Mouse (Mus musculus) midbrain, embryonic 12.5 days (tissue): ENCODE measurements at regions not wholly inside any gene's neighbourhood (a gene's known extent, or its start where the extent isn't known, plus 50 kb on each side); places are given as distances from the start of the nearest gene placed in this dataset.

Experiments used
- ATAC-seq: fragments of 200-750 bp; cut with Nextera tagmentation; 2 replicates; pipeline ENCODE4 v1.8.0; 2017; ENCODE audit warnings: low read depth, moderate TSS enrichment, moderate library complexity; ENCODE audit not compliant: low FRiP score
- H3K27ac ChIP-seq: fragments of 300-500 bp; sonication (generic); replicated peaks from 2 replicates; pipeline ENCODE4 v1.5.1; 2016; ENCODE audit warnings: mild to moderate bottlenecking
- H3K27me3 ChIP-seq: fragments of 300-500 bp; sonication (generic); 2 replicates; pipeline ENCODE4 v1.6.1; 2016; ENCODE audit warnings: mild to moderate bottlenecking
- H3K36me3 ChIP-seq: fragments of 300-500 bp; sonication (generic); 2 replicates; pipeline ENCODE4 v1.6.1; 2016
- H3K4me1 ChIP-seq: fragments of 300-500 bp; sonication (generic); 2 replicates; pipeline ENCODE4 v1.6.1; 2016
- H3K4me2 ChIP-seq: fragments of 300-500 bp; sonication (generic); replicated peaks from 2 replicates; pipeline ENCODE4 v1.6.1; 2016; ENCODE audit warnings: mild to moderate bottlenecking, moderate library complexity
- H3K4me3 ChIP-seq: fragments of 300-500 bp; sonication (generic); 2 replicates; pipeline ENCODE4 v1.5.1; 2016; ENCODE audit warnings: mild to moderate bottlenecking
- H3K9ac ChIP-seq: fragments of 300-500 bp; sonication (generic); replicated peaks from 2 replicates; pipeline ENCODE4 v1.6.1; 2016; ENCODE audit warnings: mild to moderate bottlenecking, moderate library complexity
- H3K9me3 ChIP-seq: fragments of 300-500 bp; sonication (generic); 2 replicates; pipeline ENCODE4 v1.6.1; 2016; ENCODE audit warnings: mild to moderate bottlenecking
- WGBS: fragments of 180-500 bp; shearing (Covaris S2); methylation state at CpG from one replicate; pipeline ENCODE4 v1.1.7; 2016; 5-methylcytosine and 5-hydroxymethylcytosine counted together

DNA sequence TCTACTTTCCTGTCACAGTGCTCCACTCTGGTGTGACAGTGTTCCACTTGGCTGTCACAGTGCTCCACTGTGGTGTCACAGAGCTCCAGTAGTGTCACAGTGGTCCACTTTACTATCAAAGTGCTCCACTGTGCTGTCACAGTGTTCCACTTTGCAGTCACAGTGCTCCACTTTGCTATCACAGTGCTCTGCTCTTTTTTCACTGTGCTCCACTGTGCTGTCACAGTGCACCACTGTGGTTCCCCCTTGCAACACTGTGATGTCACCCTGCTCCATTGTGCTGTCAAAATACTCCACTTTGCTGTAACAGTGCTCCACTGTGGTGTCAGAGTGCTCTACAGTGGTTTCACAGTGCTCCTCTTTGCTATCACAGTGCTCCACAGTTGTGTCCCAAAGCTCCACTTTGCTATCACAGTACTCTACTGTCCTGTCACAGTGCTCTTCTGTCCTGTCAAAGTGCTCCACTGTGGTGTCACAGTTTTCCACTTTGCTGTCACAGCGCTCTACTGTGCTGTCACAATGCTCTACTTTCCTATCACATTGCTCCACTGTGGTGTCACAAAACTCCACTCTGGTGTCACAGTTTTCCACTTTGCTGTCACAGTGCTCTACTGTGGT is 77.8 kb upstream of the Trpm1 start:
- Histone ChIP-seq H3K4me2 (no peak overlapping the region), H3K4me3 (no peak overlapping the region), H3K27me3 (no peaks in the 10 kb centered on the region), H3K9ac (no peak overlapping the region), H3K9me3 (no peaks in the 10 kb centered on the region), H3K27ac (no peak overlapping the region), H3K36me3 (no peaks in the 10 kb centered on the region), H3K4me1 (no peaks in the 10 kb centered on the region)
- WGBS = 94% methylated on average over 1 of the region's 1 CpGs
- no peak for ATAC-seq

DNA sequence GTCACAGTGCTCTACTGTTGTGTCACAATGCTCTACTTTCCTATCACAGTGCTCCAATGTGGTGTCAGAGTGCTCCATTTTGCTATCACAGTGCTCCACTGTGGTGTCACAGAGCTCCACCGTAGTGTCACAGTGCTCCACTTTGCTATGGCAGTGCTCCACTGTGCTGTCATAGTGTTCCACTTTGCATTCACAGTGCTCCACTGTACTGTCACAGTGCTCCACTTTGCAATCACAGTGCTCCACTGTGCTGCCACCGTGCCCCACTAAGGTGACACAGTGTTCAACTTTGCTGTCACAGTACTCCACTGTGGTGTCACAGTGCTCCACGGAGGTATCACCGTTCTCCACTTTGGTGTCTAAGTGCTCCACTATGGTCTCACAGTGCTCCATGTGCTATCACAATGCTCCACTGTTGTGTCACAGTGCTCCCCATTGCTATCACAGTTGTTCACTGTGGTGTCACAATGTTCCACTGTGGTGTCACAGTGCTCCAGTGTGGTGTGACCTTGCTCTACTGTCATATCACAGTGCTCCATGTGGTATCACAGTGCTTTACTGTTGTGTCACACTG is 78.9 kb upstream of the Trpm1 start:
- no peak overlapping the region for H3K4me2 ChIP-seq
- H3K9me3 ChIP-seq = no peaks in the 10 kb centered on the region

DNA sequence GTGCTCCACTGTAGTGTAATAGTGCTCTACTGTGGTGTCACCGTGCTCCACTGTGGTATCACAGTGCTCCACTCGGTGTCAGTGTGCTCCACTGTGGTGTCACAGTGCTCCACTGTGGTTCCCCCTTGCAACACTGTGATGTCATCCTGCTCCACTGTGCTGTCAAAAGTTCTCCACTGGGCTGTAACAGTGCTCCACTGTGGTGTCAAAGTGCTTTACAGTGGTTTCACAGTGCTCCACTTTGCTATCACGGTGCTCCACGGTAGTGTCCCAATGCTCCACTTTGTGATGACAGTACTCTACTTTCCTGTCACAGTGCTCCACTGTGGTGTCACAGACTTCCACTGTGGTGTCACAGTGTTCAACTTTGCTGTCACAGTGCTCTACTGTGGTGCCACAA is 79.4 kb upstream of the Trpm1 start:
- 87% methylated on average over 4 of the region's 4 CpGs for WGBS
- no peaks in the 10 kb centered on the region for H3K4me1 ChIP-seq
- no peaks in the 10 kb centered on the region for H3K36me3 ChIP-seq
- H3K9me3 ChIP-seq = no peaks in the 10 kb centered on the region
- no peak overlapping the region for H3K4me3 ChIP-seq
- H3K9ac ChIP-seq = no peak overlapping the region
- ATAC-seq = no peak
- no peak overlapping the region for H3K4me2 ChIP-seq
- no peaks in the 10 kb centered on the region for H3K27me3 ChIP-seq
- H3K27ac ChIP-seq = no peak overlapping the region

More for the DNA sequence above, 78.9 kb upstream of the Trpm1 start:
- no peak for ATAC-seq
- no peaks in the 10 kb centered on the region for H3K4me1 ChIP-seq
- WGBS = 89% methylated on average over 4 of the region's 4 CpGs
- no peak overlapping the region for H3K4me3 ChIP-seq
- H3K27me3 ChIP-seq = no peaks in the 10 kb centered on the region
- H3K9ac ChIP-seq = no peak overlapping the region
- H3K36me3 ChIP-seq = no peaks in the 10 kb centered on the region
- no peak overlapping the region for H3K27ac ChIP-seq

DNA sequence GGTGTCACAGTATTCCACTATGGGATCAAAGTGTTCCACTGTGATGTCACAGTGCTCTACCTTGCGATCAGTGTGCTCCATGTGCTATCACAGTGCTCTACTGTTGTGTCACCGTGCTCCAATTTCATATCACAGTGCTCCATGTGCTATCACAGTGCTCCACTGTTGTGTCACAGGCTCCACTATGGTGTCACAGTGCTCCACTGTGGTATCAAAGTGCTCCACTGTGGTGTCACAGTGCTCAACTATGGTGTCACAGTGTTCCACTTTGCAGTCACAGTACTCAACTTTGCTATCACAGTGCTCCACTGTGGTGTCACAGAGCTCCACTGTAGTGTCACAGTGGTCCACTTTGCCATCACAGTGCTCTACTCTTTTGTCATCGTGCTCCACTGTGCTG is 79.9 kb upstream of the Trpm1 start:
- ATAC-seq = no peak
- no peaks in the 10 kb centered on the region for H3K27me3 ChIP-seq
- WGBS = 87% methylated on average over 3 of the region's 3 CpGs
- no peak overlapping the region for H3K27ac ChIP-seq
- H3K36me3 ChIP-seq = no peaks in the 10 kb centered on the region
- no peak overlapping the region for H3K4me2 ChIP-seq
- H3K4me3 ChIP-seq = no peak overlapping the region
- no peaks in the 10 kb centered on the region for H3K9me3 ChIP-seq
- no peak overlapping the region for H3K9ac ChIP-seq
- H3K4me1 ChIP-seq = no peaks in the 10 kb centered on the region

DNA sequence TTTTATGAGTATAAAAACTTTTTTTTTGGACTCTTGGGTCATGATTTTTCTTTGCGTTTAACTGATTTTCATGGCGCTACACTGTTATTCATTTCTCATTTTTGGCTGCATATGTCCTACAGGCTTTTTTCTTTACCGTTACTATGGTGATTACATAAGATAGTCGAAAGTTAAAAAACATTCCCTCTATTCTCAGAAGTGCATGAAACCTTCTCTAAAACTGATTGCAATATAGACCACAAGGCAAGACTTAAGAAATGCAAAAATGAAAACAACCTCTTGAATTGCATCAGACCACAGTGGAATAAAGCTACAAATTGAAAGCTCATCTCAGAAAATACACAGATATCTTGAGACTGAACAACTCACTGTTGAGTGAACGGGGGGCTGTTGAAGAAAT is 82.7 kb upstream of the Trpm1 start:
- ATAC-seq = no peak
- H3K36me3 ChIP-seq = no peaks in the 10 kb centered on the region
- no peak overlapping the region for H3K4me2 ChIP-seq
- 91% methylated on average over 5 of the region's 5 CpGs for WGBS
- H3K4me3 ChIP-seq = no peak overlapping the region
- no peaks in the 10 kb centered on the region for H3K9me3 ChIP-seq
- no peaks in the 10 kb centered on the region for H3K4me1 ChIP-seq
- H3K27ac ChIP-seq = no peak overlapping the region
- H3K27me3 ChIP-seq = no peaks in the 10 kb centered on the region
- H3K9ac ChIP-seq = no peak overlapping the region

DNA sequence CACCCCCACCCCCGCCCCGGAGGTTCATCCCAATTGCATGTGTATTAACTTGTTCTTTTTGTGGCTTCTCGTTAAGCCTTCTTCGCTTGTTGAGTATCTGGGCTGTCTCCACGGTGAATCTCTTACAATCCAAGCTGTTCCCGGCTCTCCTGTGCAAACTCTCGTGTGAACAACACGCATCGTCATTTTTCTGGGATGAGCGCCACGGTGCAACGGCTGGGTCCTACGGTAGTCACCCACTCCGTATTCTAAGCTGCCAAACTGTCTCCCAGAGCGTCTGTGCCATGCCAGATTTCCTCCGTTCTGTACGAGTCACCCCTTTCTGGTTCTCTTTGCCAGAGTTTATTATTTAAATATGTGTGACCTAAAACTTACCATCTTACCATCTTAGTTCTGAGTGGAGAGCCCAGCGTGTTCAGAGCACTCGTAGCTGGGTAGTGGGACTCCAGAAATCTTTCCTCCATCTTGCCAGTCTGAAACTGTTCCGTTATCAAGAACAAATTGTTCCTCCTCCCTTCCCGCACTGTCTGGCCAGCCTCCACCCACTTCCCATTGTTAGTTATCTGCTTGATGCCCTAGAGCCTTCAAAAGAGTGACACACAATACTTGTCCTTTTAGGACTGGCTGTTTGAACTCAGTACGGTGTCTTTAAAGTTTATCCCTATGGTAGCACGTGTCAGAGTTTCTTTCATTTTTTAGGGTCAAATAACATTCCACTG is 87.9 kb upstream of the Trpm1 start:
- H3K4me2 ChIP-seq = no peak overlapping the region
- WGBS = 88% methylated on average over 23 of the region's 23 CpGs
- no peak for ATAC-seq
- H3K4me1 ChIP-seq = no peaks in the 10 kb centered on the region
- no peaks in the 10 kb centered on the region for H3K9me3 ChIP-seq
- H3K36me3 ChIP-seq = no peaks in the 10 kb centered on the region
- H3K27ac ChIP-seq = no peak overlapping the region
- H3K27me3 ChIP-seq = no peaks in the 10 kb centered on the region
- H3K9ac ChIP-seq = no peak overlapping the region
- H3K4me3 ChIP-seq = no peak overlapping the region

DNA sequence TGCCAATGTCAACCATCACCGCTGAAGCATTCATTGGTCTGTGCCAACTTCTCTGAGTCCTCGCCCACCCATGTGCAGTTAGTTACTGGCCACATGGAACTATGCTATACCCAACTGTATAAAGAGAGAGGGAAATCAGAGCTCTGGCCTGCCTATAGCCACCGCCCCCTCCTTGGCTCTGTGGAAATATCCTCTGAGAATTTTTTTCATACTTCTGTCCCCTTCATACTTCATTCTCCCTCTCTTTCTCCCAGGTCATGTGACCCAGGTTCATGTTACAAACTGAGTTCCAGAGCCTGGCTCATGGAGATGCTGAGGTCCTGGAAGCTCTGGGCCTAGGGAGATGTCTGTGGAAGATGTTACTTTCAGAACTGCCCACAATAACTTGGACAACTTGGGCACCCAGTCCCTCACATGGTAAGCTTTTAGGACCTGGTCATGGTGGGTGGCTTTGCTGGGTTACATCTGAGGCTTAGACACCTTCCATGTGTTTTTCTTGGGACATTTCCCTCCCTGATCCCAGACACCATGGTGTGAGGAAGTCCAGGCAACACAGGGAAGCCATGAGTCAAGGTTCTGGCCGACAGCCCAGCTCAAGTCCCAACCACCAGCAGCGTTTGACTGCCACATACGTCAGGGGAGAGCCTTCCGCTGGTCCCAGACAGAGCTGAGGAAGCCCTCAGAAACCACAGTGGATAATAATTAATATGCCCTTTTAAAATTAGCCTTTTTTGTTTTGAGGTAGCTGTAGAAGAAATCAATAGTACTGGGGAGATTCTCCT is 89.0 kb upstream of the Trpm1 start:
- H3K4me3 ChIP-seq = no peak overlapping the region
- no peaks in the 10 kb centered on the region for H3K36me3 ChIP-seq
- WGBS = 92% methylated on average over 7 of the region's 7 CpGs
- H3K4me1 ChIP-seq = no peaks in the 10 kb centered on the region
- ATAC-seq = no peak
- H3K27me3 ChIP-seq = no peaks in the 10 kb centered on the region
- H3K4me2 ChIP-seq = no peak overlapping the region
- no peak overlapping the region for H3K27ac ChIP-seq
- H3K9me3 ChIP-seq = no peaks in the 10 kb centered on the region
- H3K9ac ChIP-seq = no peak overlapping the region

DNA sequence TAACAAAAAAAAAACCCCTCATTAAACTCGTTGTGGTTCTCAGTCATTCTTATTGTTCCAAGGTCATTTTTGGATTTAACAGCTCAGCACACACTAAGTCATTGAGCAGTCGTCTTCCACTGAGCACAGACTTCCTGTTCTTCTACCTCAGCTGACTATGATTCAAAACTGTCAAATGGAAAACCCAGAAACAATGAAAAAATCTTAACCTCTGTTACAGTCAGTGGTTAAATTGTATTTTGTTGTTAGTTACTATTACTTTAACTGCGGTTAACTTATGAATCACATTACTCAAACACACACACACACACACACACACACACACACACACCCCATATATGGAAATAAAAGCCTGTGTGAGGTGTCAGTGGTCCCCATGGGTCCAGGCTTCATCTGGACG is 92.5 kb upstream of the Trpm1 start:
- Histone ChIP-seq H3K4me1 (no peaks in the 10 kb centered on the region), H3K9me3 (no peaks in the 10 kb centered on the region), H3K9ac (no peak overlapping the region), H3K27ac (no peak overlapping the region), H3K27me3 (no peaks in the 10 kb centered on the region; the same call in 1 of the 2 replicates), H3K4me3 (no peak overlapping the region), H3K4me2 (no peak overlapping the region), H3K36me3 (no peaks in the 10 kb centered on the region)
- no peak for ATAC-seq
- WGBS = 80% methylated on average over 4 of the region's 4 CpGs

DNA sequence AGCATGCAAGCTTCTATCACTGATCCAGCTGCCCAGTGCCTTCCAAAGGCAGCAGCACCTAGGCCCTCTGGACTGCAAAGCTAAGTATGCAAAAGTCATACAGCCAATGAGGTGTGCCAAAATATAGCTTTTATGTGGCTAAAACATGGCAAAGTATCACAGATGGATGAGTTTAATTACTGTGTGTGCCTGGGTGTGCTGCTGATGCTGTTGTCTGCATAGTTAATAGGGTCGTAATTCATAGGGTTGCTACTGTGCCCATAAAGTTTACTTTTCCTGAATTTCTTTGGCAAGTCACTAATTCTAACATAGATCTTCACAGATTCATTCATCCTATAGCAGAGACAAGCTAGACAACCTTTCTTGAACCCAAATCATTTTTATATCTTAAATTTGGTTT is 93.1 kb upstream of the Trpm1 start:
- no peak overlapping the region for H3K4me3 ChIP-seq
- no peaks in the 10 kb centered on the region; the same call in 1 of the 2 replicates for H3K27me3 ChIP-seq
- H3K9ac ChIP-seq = no peak overlapping the region
- no peak for ATAC-seq
- no peaks in the 10 kb centered on the region for H3K9me3 ChIP-seq
- H3K4me2 ChIP-seq = no peak overlapping the region
- WGBS = 96% methylated on average over 1 of the region's 1 CpGs
- H3K4me1 ChIP-seq = no peaks in the 10 kb centered on the region
- H3K27ac ChIP-seq = no peak overlapping the region
- H3K36me3 ChIP-seq = no peaks in the 10 kb centered on the region

DNA sequence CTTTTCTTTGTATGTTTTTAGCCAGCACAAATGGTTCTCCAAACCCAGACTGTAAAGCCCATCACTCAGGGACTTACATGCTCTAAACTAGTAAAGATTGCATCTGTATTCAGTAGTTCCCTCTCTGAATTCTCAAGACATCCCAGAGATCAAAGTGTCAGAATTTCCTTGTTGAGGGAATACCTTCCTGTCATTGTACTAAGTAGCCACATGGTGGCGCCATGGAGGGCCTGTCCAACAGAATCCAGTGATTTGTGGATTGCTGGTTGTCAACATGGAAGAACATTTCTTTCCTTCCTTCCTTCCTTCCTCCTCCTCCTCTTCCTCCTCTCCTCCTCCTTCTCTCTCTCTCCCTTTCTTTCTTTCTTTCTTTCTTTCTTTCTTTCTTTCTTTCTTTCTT is 93.6 kb upstream of the Trpm1 start:
- Histone ChIP-seq H3K27ac (no peak overlapping the region), H3K27me3 (no peaks in the 10 kb centered on the region; the same call in 1 of the 2 replicates), H3K4me2 (no peak overlapping the region), H3K9me3 (no peaks in the 10 kb centered on the region), H3K4me1 (no peaks in the 10 kb centered on the region), H3K36me3 (no peaks in the 10 kb centered on the region), H3K4me3 (no peak overlapping the region), H3K9ac (no peak overlapping the region)
- no peak for ATAC-seq
- 0% methylated on average over 1 of the region's 1 CpGs for WGBS

DNA sequence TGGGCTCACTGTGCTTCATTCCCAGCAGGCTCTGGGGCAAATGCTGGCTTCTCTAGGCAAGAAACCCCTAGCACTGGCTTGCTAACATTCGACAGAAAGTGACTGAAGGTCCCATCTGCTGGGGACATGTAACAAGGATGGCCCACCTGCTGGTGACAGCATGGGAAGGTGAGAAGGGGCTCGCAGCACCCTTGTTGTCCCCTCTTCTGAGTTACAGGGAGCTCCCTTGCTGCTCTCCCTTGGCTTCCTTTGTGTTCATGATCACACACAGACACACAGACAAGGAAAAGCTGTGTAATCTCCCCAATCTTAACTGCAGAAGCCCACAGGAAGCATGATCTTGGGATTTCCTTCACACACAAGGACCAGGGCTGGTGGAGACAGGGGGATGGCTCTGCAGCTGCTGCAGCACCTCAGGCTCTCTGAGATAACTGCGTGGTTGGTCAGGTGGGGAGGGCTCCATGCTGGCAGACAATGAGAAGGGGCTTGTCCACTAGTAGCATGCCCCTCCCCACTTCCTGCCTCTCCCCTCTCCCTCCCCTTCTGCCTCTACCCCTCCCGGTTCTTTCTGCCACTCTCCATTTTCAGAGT is 95.3 kb upstream of the Trpm1 start:
- Histone ChIP-seq H3K9me3 (no peaks in the 10 kb centered on the region), H3K4me1 (no peaks in the 10 kb centered on the region), H3K27me3 (no peaks in the 10 kb centered on the region; the same call in 1 of the 2 replicates), H3K4me3 (no peak overlapping the region), H3K36me3 (no peaks in the 10 kb centered on the region), H3K4me2 (no peak overlapping the region), H3K27ac (no peak overlapping the region), H3K9ac (no peak overlapping the region)
- ATAC-seq = no peak
- WGBS = 40% methylated on average over 4 of the region's 4 CpGs

DNA sequence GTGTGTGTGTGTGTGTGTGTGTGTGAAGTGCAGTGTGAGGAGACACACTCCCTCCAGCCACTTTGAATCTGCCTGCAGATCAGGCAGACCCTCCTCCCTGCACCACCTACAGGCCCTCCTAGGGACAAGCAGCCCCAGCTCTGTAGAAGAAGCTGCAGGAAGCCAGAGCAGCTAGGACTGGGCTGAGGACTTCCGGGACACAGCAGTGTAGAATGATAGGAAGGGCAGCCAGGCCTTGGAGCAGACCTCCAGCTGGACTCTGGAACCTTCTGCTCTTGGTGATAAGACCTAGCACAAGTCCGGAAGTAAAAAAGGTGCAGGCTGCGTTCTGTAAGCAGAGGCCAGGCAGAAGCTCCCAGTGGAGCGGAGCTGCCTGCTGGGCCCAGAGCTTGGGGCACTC is 95.8 kb upstream of the Trpm1 start:
- Histone ChIP-seq H3K4me3 (no peak overlapping the region), H3K36me3 (no peaks in the 10 kb centered on the region), H3K4me2 (no peak overlapping the region), H3K9ac (no peak overlapping the region), H3K27me3 (no peaks in the 10 kb centered on the region; the same call in 1 of the 2 replicates), H3K9me3 (no peaks in the 10 kb centered on the region), H3K27ac (no peak overlapping the region), H3K4me1 (no peaks in the 10 kb centered on the region)
- no peak for ATAC-seq
- WGBS = 48% methylated on average over 4 of the region's 4 CpGs
